Mouse (Mus musculus): Measurements from ENCODE around the gene Ccdc171. TPM values are rescaled to one million over a fixed set of nuclear protein-coding genes. Genes with fewer than 3 reads are reported as not detected.
"Not testable (repeated sequence)": the region's sequence is repeated elsewhere in the genome, so short reads cannot be mapped to it uniquely, and the experiment has no call there.

The Ccdc171 gene
- polyA plus RNA-seq (2015; fragmentation: Nextera tagmentation; extraction: Ambion mirVana), result 4.9 and 5.4 TPM in 2 replicates

- no peaks in the 10 kb centered on the region for H3K9me3 ChIP-seq (replicated peaks)
- under 1% methylated on average over 72 of the region's 73 CpGs for WGBS
These were observed at the start of gene Ccdc171 for GRCm38 (mm10) chr4:83524843-83525689. TSS of gene Ccdc171 (plus strand) at chr4:83525545.

GRCm38 (mm10) chr4:83485250-83485649 is 40.1 kb upstream of the Ccdc171 start:
- H3K9me3 ChIP-seq (replicated peaks), result no peaks in the 10 kb centered on the region
- H3K27me3 ChIP-seq, result no peaks in the 10 kb centered on the region
- H3K27ac ChIP-seq (replicated peaks), result 0 out of 2 replicates have a peak overlapping the region, but pooled peaks have one; percentile 98
- no peak for ATAC-seq (ENCODE audit: insufficient number of reproducible peaks, low FRiP score, low TSS enrichment, low read depth)
- 15% methylated on average over 12 of the region's 12 CpGs for WGBS
- peak overlapping the region; percentile 84 for H3K4me3 ChIP-seq (replicated peaks)
- peaks cover 14% of the 10 kb centered on the region for H3K36me3 ChIP-seq
- H3K4me2 ChIP-seq (replicated peaks), result peak overlapping the region; percentile 76
- H3K4me1 ChIP-seq, result peaks cover 21% of the 10 kb centered on the region
- peak overlapping the region; percentile 69 for H3K9ac ChIP-seq

More at GRCm38 (mm10) chr4:83524843-83525689, at the start of gene Ccdc171:
- no peaks in the 10 kb centered on the region for H3K36me3 ChIP-seq
- H3K4me1 ChIP-seq, result peaks cover 9% of the 10 kb centered on the region; the same call in 1 of the 2 replicates
- H3K4me3 ChIP-seq (replicated peaks), result peak within 1 kb of the TSS; percentile 83
- H3K9ac ChIP-seq, result peak within 1 kb of the TSS; percentile 76
- no peaks in the 10 kb centered on the region for H3K27me3 ChIP-seq
- H3K4me2 ChIP-seq (replicated peaks), result peak within 1 kb of the TSS; percentile 85
- peak within 1 kb of the TSS; percentile 96 for H3K27ac ChIP-seq (replicated peaks)
- ATAC-seq (ENCODE audit: insufficient number of reproducible peaks, low FRiP score, low TSS enrichment, low read depth), result peak; percentile 94

- H3K36me3 ChIP-seq, result peaks cover 13% of the 10 kb centered on the region
- H3K9ac ChIP-seq, result peak overlapping the region; percentile 69
These were observed 39.6 kb upstream of the Ccdc171 start for GRCm38 (mm10) chr4:83485735-83486116.

GRCm38 (mm10) chr4:83486117-83486901 is 39.0 kb upstream of the Ccdc171 start, which contains the start of gene Psip1:
TSS of gene Psip1 (minus strand) at chr4:83486459.
- ATAC-seq (ENCODE audit: insufficient number of reproducible peaks, low FRiP score, low TSS enrichment, low read depth), result peak; percentile 92
- Histone ChIP-seq H3K4me3 (replicated peaks) (peak within 1 kb of the TSS; percentile 84), H3K9ac (peak within 1 kb of the TSS; percentile 69), H3K4me1 (peaks cover 21% of the 10 kb centered on the region), H3K9me3 (replicated peaks) (no peaks in the 10 kb centered on the region), H3K27ac (replicated peaks) (peak within 1 kb of the TSS; percentile 98), H3K36me3 (peaks cover 8% of the 10 kb centered on the region), H3K4me2 (replicated peaks) (peak within 1 kb of the TSS; percentile 76), H3K27me3 (no peaks in the 10 kb centered on the region)
- WGBS, result under 1% methylated on average over 73 of the region's 86 CpGs

More at GRCm38 (mm10) chr4:83485735-83486116, 39.6 kb upstream of the Ccdc171 start:
- peaks cover 21% of the 10 kb centered on the region for H3K4me1 ChIP-seq
- no peaks in the 10 kb centered on the region for H3K27me3 ChIP-seq
- peak overlapping the region; percentile 98 for H3K27ac ChIP-seq (replicated peaks)
- ATAC-seq (ENCODE audit: insufficient number of reproducible peaks, low FRiP score, low TSS enrichment, low read depth), result peak; percentile 77
- peak overlapping the region; percentile 76 for H3K4me2 ChIP-seq (replicated peaks)
- peak overlapping the region; percentile 84 for H3K4me3 ChIP-seq (replicated peaks)
- H3K9me3 ChIP-seq (replicated peaks), result no peaks in the 10 kb centered on the region
- under 1% methylated on average over 35 of the region's 40 CpGs for WGBS

- ATAC-seq (ENCODE audit: insufficient number of reproducible peaks, low FRiP score, low TSS enrichment, low read depth), result no peak
- Histone ChIP-seq H3K27me3 (no peaks in the 10 kb centered on the region), H3K36me3 (no peaks in the 10 kb centered on the region), H3K4me3 (replicated peaks) (no peak overlapping the region), H3K4me1 (peaks cover 19% of the 10 kb centered on the region), H3K27ac (replicated peaks) (no peak overlapping the region), H3K9ac (no peak overlapping the region), H3K9me3 (replicated peaks) (no peaks in the 10 kb centered on the region), H3K4me2 (replicated peaks) (no peak overlapping the region)
- WGBS, result 10% methylated on average over 5 of the region's 5 CpGs
These were observed 36.2 kb upstream of the Ccdc171 start for GRCm38 (mm10) chr4:83489121-83489520.

GRCm38 (mm10) chr4:83493112-83493511 is 32.2 kb upstream of the Ccdc171 start:
- no peak for ATAC-seq (ENCODE audit: insufficient number of reproducible peaks, low FRiP score, low TSS enrichment, low read depth)
- Histone ChIP-seq H3K9ac (no peak overlapping the region), H3K9me3 (replicated peaks) (no peaks in the 10 kb centered on the region), H3K27ac (replicated peaks) (no peak overlapping the region), H3K4me1 (peaks cover 3% of the 10 kb centered on the region; the same call in 1 of the 2 replicates), H3K27me3 (no peaks in the 10 kb centered on the region), H3K4me2 (replicated peaks) (no peak overlapping the region), H3K4me3 (replicated peaks) (no peak overlapping the region), H3K36me3 (no peaks in the 10 kb centered on the region)
- WGBS, result 94% methylated on average over 1 of the region's 1 CpGs

- not testable (repeated sequence) for H3K9me3 ChIP-seq (replicated peaks); H3K4me2 ChIP-seq (replicated peaks); ATAC-seq (ENCODE audit: insufficient number of reproducible peaks, low FRiP score, low TSS enrichment, low read depth); H3K4me3 ChIP-seq (replicated peaks); H3K9ac ChIP-seq; H3K36me3 ChIP-seq; H3K4me1 ChIP-seq; H3K27ac ChIP-seq (replicated peaks); H3K27me3 ChIP-seq
- 82% methylated on average over 5 of the region's 5 CpGs for WGBS
These were observed 28.3 kb upstream of the Ccdc171 start for GRCm38 (mm10) chr4:83497013-83497412.

- peak overlapping the region; percentile 35 for H3K4me3 ChIP-seq (replicated peaks)
- 4% methylated on average over 22 of the region's 22 CpGs for WGBS
- no peak overlapping the region for H3K27ac ChIP-seq (replicated peaks)
- peaks cover 5% of the 10 kb centered on the region for H3K4me1 ChIP-seq
- ATAC-seq (ENCODE audit: insufficient number of reproducible peaks, low FRiP score, low TSS enrichment, low read depth), result peak; percentile 39; the same call in 1 of the 2 replicates
- peak overlapping the region; percentile 53 for H3K4me2 ChIP-seq (replicated peaks)
- no peaks in the 10 kb centered on the region for H3K9me3 ChIP-seq (replicated peaks)
- no peaks in the 10 kb centered on the region for H3K36me3 ChIP-seq
- H3K27me3 ChIP-seq, result no peaks in the 10 kb centered on the region
- no peak overlapping the region for H3K9ac ChIP-seq
These were observed 24.9 kb upstream of the Ccdc171 start for GRCm38 (mm10) chr4:83500154-83501036.

- Histone ChIP-seq H3K36me3 (no peaks in the 10 kb centered on the region), H3K4me1 (peaks cover 5% of the 10 kb centered on the region), H3K27ac (replicated peaks) (no peak overlapping the region), H3K9ac (no peak overlapping the region), H3K27me3 (no peaks in the 10 kb centered on the region), H3K9me3 (replicated peaks) (no peaks in the 10 kb centered on the region), H3K4me2 (replicated peaks) (peak overlapping the region; percentile 53), H3K4me3 (replicated peaks) (peak overlapping the region; percentile 35)
- 44% methylated on average over 7 of the region's 7 CpGs for WGBS
- no peak for ATAC-seq (ENCODE audit: insufficient number of reproducible peaks, low FRiP score, low TSS enrichment, low read depth)
These were observed 24.3 kb upstream of the Ccdc171 start for GRCm38 (mm10) chr4:83501037-83501430.

- WGBS, result 27% methylated on average over 2 of the region's 2 CpGs
- Histone ChIP-seq H3K27me3 (no peaks in the 10 kb centered on the region), H3K4me2 (replicated peaks) (no peak overlapping the region), H3K36me3 (no peaks in the 10 kb centered on the region), H3K4me3 (replicated peaks) (no peak overlapping the region), H3K9me3 (replicated peaks) (no peaks in the 10 kb centered on the region), H3K27ac (replicated peaks) (no peak overlapping the region), H3K9ac (no peak overlapping the region), H3K4me1 (no peaks in the 10 kb centered on the region)
- ATAC-seq (ENCODE audit: insufficient number of reproducible peaks, low FRiP score, low TSS enrichment, low read depth), result no peak
These were observed 15.7 kb upstream of the Ccdc171 start for GRCm38 (mm10) chr4:83509600-83509999.

All from embryonic facial prominence, embryonic 15.5 days (tissue).